Comparison of ENCODE assay signal across 8 mouse cellular contexts in the genomic region with DNA sequence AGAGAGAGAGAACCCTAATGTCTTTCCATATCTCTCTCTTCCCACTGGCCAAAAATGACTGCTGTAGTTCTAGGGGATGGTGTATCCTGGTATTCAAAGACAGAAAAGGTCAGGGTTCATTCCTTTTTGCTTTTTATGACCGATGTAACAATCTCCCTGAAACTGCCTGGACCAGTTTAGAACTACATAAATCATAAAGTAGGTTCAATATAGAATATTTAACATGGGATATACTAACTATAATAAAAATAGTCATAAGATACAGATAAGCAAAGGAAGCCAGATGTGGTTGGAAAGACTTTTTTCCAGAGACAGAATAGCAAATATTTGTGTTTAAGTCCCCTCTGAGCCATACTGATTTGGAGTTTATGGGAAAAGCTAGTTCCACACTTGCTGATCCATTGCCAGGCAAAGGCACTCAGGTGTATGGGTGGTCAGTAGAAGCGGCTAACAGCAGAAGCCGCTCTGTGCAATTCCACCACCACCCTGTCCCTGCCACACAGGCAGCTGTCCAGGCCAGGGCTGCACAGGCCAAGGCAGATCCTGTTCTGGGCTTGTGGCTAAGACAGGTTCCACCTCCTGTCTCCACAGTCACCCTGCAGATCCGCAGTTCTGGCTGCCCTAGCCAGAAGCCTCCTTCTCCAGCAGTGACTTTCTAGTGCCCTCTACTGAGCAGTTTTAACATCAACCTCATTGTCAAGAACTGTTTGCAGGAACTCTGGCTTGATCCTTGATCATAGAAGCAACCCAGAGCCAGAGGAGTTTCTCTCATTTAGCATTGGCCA. TPM values are rescaled to one million over a fixed set of nuclear protein-coding genes. Genes with fewer than 3 reads are reported as not detected.
DNase-seq lines count a peak whose midpoint lies in the region; ATAC-seq and TF ChIP-seq lines count a peak whose summit lies in the region.

No protein-coding gene starts in this region.

- H3K4me2 ChIP-seq in hindbrain, postnatal 0 days (ENCODE audit: low read depth, low read length) = no peak overlapping the region

- peak; percentile 93 for ATAC-seq in hindbrain, postnatal 0 days

- no peaks in the 10 kb centered on the region for H3K9me3 ChIP-seq in hindbrain, postnatal 0 days (ENCODE audit: low read length)
- no peaks in the 10 kb centered on the region for H3K9me3 ChIP-seq in midbrain, embryonic 10.5 days (replicated peaks)

- H3K9ac ChIP-seq in hindbrain, postnatal 0 days (replicated peaks; ENCODE audit: low read length) = no peak overlapping the region

- H3K4me3 ChIP-seq in hindbrain, postnatal 0 days (ENCODE audit: low read length) = no peak overlapping the region
- H3K4me3 ChIP-seq in midbrain, embryonic 10.5 days = no peak overlapping the region

- H3K27me3 ChIP-seq in hindbrain, postnatal 0 days (ENCODE audit: insufficient read depth, low read length) = no peaks in the 10 kb centered on the region
- no peaks in the 10 kb centered on the region; the same call in 1 of the 2 replicates for H3K27me3 ChIP-seq in midbrain, embryonic 10.5 days (ENCODE audit: low read depth, poor library complexity, severe bottlenecking)

- 53% methylated on average over 4 of the region's 4 CpGs for WGBS in hindbrain, postnatal 0 days
- 52% methylated on average over 4 of the region's 4 CpGs for WGBS in midbrain, embryonic 10.5 days

- H3K27ac ChIP-seq in hindbrain, postnatal 0 days = no peak overlapping the region
- no peak overlapping the region for H3K27ac ChIP-seq in midbrain, embryonic 10.5 days (replicated peaks)

- peak; percentile 94 for TF ChIP-seq CTCF in hindbrain, postnatal 0 days (IDR thresholded peaks at IDR 0.05; ENCODE audit: low read depth)

- no peaks in the 10 kb centered on the region for H3K4me1 ChIP-seq in hindbrain, postnatal 0 days (ENCODE audit: insufficient read depth, low read length)
- peaks cover 3% of the 10 kb centered on the region; the same call in 1 of the 2 replicates for H3K4me1 ChIP-seq in midbrain, embryonic 10.5 days

- H3K36me3 ChIP-seq in hindbrain, postnatal 0 days (ENCODE audit: insufficient read depth, low read length) = no peaks in the 10 kb centered on the region
- no peaks in the 10 kb centered on the region for H3K36me3 ChIP-seq in midbrain, embryonic 10.5 days

- peak; percentile 14 to 74 for DNase-seq in adrenal gland, adult (ENCODE audit: inconsistent age in 2 of 2, low spot score in 1 of 2)
- no peak for DNase-seq in adrenal gland, postnatal 4 days (ENCODE audit: low spot score in 2 of 2)
- DNase-seq in cerebellum, postnatal 36 days = peak; percentile 78 to 82
- peak; percentile 36 to 72 for DNase-seq in frontal cortex, postnatal 36 days (ENCODE audit: low spot score in 2 of 2)
- DNase-seq in hindbrain, postnatal 0 days (ENCODE audit: low spot score) = peak; percentile 90
- DNase-seq in left cerebral cortex, adult 18-20 months (ENCODE audit: low spot score in 2 of 2) = peak; percentile 36 to 61
- DNase-seq in midbrain, embryonic 10.5 days (ENCODE audit: low spot score) = peak; percentile 52
- DNase-seq in right cerebral cortex, postnatal 4 days = peak; percentile 31

RNA-seq across cellular contexts. Expression of a gene that starts 47.5 kb away (rescaled TPM):
- total RNA-seq in adrenal gland, postnatal 4 days (2021) = 10 to 100 TPM; 30.6 to 31.3 TPM
- total RNA-seq in hindbrain, postnatal 0 days (2014; rRNA removed) = 11.1 and 12.0 TPM in 2 replicates
- polyA plus RNA-seq in hindbrain, postnatal 0 days (2015; fragmentation: Nextera tagmentation; extraction: Ambion mirVana) = 15.6 and 17.1 TPM in 2 replicates
- total RNA-seq in left cerebral cortex, adult 18-20 months (2021) = 10 to 100 TPM; 22.7 to 24.8 TPM
- polyA plus RNA-seq in midbrain, embryonic 10.5 days (2016; fragmentation: Nextera tagmentation; extraction: Ambion mirVana) = 27.2 and 29.3 TPM in 2 replicates

Comparison
In these comparisons a context has a peak if more than half of its experiments do, and no peak if none do; other contexts are left out.
1. DNase-seq: peak in adrenal gland, adult (2 of 2), cerebellum, postnatal 36 days (2 of 2), frontal cortex, postnatal 36 days (2 of 2), hindbrain, postnatal 0 days (single experiment), left cerebral cortex, adult 18-20 months (2 of 2), midbrain, embryonic 10.5 days (single experiment) and right cerebral cortex, postnatal 4 days (single experiment); none in adrenal gland, postnatal 4 days (0 of 2).